9 mouse cellular contexts compared by ENCODE assay signal in the genomic region with DNA sequence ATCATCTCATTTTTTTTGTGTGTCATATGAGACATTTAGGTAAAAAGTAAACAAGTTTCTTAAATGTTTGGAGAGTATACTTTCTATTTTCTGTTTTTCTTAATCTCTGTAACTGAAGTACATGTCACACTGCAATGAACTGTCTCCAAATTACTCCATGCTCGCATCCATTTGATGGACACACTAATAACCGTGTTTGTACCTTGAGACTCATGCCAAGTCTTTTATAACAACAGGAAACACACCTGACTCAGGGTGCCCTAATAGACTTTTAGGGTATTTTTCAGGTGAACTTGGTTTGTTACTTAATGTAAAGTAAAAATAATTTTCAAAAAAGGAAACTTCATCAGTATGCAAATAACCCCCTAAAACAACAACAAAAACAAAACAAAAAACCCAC.
DNase-seq lines count a peak whose midpoint lies in the region.
"Had no signal": no experiment of that assay in that cellular context is flagged by ENCODE, and none has a peak within 500 bp of the region (broad histone marks: within the 10 kb centered on the region; RNA-seq: fewer than 3 reads in every experiment).

No protein-coding gene starts in this region.

- peak; percentile 72 for DNase-seq in brain, adult 2 months (ENCODE audit: low read depth, low spot score)
- no peak for DNase-seq in left cerebral cortex, postnatal 25 days (ENCODE audit: low spot score in 2 of 2)
- DNase-seq: adrenal gland, adult 2 months; adrenal gland, adult 8-10 months; adrenal gland, postnatal 10 days; adrenal gland, postnatal 14 days; adrenal gland, postnatal 25 days; adrenal gland, postnatal 36 days; B cell, adult 2 months had no signal

- intact Hi-C loops in left cerebral cortex, postnatal 25 days (cut with DNase I), result no loop called here
